Mouse (Mus musculus) small intestine, adult 2 months (tissue): ENCODE results near the gene Iffo1.

Experiments used
- CTCF ChIP-seq: fragments of 200-500 bp; IDR thresholded peaks from 2 replicates; pipeline ENCODE4 v1.5.1; 2012; ENCODE audit warnings: low read depth, mild to moderate bottlenecking, control low read depth, inconsistent platforms, low read length, moderate library complexity, mixed read lengths; ENCODE audit not compliant: insufficient replicate concordance, insufficient read length; ENCODE audit errors: extremely low read depth
- POLR2A ChIP-seq: fragments of 200-500 bp; IDR thresholded peaks from 2 replicates; pipeline ENCODE4 v1.6.1; 2012; ENCODE audit warnings: low read depth, mild to moderate bottlenecking, control low read depth, inconsistent platforms, low read length, moderate library complexity

DNA sequence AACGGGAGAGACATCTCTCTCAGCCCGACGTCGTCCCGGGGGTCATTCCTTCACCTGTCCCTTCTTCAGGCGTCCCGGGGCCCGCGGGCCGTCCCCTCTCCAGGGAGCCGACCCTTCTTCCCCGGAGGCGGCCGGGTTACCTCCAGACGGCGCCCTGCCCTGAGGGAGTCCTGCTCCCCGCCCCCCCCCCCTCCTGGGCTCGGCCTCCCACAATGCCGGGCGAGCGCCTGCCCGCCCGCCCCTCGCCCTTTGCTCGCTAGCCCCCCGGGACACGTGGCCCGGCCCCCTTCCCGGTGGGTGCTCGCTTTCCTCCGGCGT lies 48.8 kb upstream of the Iffo1 start:
- no peak for TF ChIP-seq CTCF
- no peak for TF ChIP-seq POLR2A
